Mouse (Mus musculus) fibroblast of lung, adult 2 months (primary cell): ENCODE measurements around the gene Scyl2.
"Not testable (repeated sequence)": the region's sequence is repeated elsewhere in the genome, so short reads cannot be mapped to it uniquely, and the experiment has no call there.

Experiments
- DNase-seq: peaks from one replicate; pipeline ENCODE4 v3.0.0-alpha.2; 2011; ENCODE audit warnings: low read depth

The Scyl2 gene

DNA sequence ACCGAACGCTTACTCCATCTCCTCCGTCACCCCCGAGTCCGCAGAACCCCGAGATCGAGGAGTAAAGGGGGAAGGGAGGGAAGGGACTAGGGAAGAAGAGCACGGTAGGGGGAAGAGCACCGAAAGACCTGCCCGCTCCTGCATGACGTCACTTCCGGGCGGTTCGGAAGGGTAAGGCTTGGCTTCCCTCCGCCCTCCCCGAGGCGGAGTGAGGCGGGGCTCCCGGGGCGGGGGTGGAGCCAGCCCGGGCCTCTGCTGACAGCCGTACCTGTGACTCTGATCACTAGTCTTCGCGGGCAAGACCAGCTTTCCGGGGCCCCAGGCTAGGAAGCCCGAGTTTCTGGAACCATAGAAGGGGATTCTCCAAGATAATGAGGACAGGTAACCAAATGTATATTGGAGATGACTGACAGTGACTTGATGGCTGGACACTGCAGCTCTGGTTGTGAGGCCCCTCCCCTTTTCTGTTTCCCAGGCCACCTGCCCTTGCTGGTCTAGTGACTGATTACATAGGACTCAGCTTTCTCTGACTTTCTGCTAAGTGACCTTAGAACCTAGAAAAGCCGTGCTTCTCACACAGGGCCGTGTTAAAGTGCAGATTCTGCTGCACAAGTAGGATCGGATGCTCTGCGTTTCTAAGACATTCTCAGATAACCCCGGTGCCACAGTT, at the start of gene Scyl2:
Gene Scyl2 (minus strand): TSS at position 147 of the 670 bp plus-strand sequence.
- DNase-seq = peak; percentile 51

DNA sequence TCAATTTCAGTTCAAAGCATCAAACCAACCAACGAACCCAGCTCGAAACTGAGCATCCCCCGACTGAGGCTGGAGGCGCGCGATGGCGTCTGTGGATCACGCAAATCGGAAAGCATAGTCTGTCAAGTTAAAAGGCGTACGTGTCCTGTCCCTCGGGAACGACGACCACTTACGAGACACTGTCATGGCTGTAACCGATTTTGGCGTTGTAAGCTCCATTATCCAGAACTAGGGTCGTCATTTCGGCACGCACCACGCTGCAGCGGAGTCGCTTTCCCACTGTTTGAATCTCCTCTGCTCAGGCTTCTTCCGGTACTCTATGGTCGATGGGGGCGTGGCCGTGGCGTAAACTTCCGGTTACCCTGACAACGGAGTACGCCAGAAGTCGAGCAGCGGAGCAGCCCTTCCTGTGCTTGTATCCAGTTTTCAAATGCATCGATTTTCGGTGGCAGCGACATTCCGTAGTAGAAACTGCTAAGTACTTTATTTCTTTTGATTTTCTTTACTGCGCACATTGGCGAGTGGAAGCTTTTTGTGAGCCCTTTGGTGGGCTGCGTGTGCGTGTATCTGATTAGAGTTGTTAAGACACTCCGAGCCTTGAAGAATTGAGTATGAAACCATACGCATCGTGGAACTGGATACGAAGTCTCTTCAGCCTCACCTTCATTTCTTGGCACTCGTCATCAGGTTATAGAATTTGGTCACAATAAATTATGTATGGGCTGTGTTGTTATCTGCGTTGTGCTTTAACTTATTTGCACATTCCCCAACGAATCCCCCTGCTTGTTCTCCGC, 46.1 kb upstream of the Scyl2 start, which contains the start of gene Actr6:
Gene Actr6 (minus strand): TSS at position 295 of the 794 bp plus-strand sequence.
- peak; percentile 90 for DNase-seq

DNA sequence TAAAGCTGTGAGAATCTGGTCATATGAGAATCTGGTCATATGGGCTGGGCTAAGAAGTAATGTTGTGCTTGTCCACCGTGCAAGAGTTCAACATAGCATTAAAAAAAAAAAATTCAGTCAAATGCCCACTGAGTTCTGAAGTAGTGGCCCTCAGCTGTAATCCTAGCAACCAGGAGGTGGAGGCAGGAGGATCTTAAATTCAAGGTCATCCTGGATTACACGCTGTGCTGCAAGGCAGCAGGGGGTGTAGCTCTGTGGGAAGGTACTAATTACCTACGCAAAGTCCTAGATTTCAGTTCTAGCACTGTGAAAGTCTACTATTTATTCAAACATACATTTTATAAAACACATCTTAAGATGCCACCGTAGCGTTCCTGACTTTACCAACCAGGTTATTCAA, 45.3 kb upstream of the Scyl2 start:
- no peak for DNase-seq

DNA sequence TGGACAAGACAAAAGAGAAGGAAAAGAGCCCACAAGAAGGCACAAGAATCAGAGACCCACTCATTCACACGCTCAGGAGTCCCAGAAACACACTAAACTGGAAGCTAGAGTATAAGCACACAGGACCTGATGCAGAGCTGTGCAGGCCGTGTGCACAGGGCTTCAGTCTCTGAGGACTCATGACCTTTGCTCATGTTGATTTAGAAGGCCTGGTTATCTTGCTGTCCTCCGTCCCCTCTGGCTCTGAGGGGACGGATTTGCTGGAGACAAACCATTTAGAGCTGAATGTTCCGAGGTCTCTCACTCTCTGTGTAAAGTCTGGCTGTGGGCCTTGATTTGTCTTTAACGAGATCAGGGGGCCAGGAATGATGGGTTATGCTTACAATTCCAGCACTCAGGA, 44.3 kb upstream of the Scyl2 start:
- no peak for DNase-seq

DNA sequence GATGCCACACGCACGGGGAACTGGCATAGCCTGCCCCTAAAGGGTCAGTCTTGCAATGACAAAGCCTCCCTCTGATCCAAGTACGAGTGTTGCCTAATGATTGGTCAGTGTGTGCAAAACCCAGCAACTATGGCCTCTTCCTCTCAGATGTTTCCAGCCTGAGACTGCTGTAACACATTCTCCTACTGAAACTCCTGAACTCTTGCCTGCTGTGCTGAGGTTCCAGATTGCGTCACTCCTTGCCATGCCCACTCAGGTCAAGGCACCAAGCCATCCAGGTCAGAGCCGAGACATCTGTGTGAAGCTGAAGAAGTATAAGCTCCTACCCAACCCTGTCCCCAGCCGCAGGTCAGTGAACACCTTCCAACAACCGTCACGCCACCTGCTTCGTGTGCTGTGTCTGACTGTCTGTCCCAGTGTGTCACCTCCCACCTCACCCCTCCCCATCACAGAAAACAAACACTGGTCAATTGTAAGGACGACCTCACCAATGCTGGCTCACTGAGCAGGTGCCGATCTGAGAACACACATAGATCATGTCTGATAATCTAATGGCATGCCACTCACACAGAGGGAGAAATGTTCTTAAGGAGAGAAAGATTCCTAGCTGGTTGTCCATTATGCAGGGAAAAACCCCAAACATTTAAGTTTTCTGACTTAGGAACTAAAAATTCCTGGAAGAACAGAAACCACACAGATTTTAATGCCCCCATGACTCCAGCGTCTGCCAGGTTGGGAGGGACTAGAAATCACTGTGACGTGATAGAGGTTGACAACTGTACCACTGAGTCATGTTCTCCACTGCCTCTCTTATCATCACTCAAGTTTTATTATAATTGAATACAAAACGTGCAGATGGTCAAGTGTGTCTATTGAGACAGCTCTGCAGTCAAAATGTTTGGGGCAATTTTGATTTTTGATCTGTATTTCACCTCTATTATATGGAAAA, 36.4 kb upstream of the Scyl2 start:
- DNase-seq = no peak

DNA sequence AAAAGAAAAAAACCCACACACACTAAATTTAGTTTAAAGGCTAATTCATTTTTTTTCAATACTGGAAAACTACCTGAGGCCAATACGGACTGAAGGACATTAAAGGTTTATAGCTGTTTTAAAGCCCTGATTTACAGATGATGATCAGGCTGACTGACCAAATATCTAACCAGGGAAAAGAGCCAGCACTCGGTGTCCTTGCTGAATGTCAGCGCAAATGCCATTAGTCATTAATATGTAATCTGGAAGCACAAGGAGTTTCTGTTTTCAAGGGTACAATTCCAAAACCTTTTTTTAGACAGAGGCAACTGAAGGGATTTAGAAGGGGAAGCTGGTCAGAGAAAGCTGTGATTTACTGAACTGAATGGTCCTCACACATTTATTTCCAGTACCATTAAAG, 34.7 kb upstream of the Scyl2 start:
- no peak for DNase-seq

DNA sequence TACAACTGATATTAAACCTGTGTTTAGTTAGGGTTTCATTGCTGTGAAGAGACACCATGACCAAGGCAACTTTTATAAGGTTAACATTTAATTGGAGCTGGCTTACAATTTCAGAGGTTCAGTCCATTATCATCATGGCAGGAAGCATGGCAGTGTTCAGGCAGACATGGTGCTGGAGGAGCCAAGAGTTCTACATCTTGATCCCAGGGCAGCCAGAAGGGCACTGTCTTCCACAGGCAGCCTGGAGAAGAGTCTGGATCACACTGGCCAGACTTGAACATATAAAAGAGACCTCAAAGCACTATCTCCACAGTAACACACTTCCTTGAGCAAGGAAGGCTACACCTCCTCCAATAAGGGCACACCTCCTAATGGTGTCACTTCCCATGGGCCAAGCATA, 34.2 kb upstream of the Scyl2 start:
- no peak for DNase-seq

DNA sequence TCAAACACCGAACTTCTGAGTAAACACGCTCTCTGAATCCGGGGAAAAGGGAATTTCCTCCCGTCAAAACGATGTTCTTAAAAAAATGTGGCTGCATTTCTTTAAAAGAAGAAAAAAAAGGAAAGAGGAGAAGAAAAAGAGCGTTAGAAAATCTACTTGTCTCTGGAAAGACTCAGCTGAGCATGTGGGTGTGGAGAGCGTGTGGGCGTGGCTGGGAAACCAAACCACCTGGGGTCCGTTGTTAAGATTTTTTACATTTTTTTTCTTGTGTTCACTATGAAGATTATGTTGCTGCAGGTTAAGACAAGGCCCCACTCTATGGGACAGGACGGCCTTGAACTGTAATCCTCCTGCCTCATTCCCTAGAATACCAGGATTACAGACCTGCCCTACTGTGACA, 28.8 kb upstream of the Scyl2 start:
- no peak for DNase-seq

DNA sequence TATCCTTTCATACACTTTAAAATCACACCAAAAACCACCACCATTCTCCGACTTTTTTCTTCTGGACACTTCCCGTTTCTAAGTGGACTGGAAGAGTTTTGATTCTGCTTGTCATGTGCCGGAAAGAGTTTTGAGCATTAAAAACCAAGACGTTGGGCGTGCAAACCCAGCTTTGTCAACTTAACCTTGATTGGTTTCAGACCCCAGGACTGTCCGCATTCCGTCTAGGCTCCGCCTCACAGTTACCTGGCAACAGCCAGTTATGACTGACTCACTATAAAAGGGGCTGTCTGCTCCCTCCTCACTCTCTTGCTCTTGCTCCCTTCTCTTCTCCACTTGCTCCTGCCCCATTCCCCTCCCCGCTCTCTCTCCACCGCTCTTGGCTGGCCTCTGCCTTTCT, 22.6 kb upstream of the Scyl2 start:
- DNase-seq = no peak

DNA sequence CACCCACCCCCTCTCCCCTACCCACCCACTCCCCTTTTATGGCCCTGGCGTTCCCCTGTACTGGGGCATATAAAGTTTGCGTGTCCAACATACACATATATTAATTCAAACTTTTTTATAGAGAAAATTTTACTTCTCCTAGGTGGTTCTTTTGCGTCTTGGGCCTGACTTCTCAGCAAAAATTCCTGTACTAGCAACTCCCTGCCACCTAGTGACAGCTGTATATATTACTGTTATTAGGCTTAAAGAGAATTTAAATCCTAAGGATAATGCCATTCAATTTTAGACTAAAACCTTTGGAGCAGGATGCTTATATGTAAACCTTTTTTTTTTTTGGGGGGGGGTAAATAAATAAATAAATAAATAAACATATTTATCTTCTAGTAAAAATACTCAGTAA, 21.3 kb upstream of the Scyl2 start:
- DNase-seq = no peak

DNA sequence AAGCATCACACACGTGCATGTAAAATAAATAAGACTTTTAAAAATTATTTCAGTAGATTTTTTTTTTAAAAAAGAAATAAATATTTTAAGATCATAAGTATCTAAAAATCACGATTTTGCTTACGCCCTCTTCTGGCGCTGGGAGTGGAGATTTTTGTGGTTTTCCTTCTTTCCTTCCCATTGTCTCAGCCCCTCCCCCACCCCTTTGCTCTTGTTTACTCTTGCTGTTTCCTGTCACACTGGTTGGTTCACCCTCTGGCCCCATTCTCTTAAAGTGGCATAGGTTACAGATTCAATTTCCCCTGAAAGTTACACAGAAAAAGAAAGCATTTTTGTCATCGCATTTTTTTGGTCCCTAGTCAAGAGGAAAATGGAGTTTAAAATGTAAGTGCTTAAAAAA, 17.0 kb upstream of the Scyl2 start:
- DNase-seq = no peak

DNA sequence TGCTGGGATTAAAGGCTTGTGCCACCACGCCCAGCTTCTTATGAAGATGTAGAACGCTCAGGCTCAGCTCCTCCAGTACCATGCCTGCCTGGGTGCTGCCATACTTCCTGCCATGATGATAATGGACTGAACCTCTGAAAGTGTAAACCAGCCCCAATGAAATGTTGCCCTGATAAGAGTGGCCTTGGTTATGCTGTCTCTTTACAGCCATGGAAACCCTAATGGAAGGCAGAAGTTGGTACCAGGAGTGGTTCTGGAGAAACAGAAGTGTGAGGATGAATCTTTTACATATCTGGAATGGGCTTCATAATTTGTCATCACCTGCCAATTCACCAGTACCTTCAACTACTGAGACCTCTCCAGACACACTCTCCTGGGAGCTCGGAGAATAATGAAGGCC, 11.9 kb upstream of the Scyl2 start:
- DNase-seq = no peak

DNA sequence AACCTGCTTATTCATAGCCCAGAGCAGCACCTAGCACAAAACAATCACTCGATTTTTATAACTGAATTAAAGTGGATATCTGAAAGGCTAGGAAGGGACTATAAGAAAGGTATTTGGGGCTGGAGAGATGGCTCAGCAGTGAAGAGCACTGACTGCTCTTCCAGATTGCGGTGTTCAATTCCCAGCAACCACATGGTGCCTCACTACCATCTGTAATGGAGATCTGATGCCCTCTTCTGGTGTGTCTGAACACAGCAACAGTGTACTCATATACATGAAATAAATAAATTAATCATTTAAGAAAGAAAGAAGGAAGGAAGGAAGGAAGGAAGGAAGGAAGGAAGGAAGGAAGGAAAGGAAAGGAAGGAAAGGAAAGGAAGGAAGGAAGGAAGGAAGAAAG, 10.2 kb upstream of the Scyl2 start:
- DNase-seq = not testable (repeated sequence)

DNA sequence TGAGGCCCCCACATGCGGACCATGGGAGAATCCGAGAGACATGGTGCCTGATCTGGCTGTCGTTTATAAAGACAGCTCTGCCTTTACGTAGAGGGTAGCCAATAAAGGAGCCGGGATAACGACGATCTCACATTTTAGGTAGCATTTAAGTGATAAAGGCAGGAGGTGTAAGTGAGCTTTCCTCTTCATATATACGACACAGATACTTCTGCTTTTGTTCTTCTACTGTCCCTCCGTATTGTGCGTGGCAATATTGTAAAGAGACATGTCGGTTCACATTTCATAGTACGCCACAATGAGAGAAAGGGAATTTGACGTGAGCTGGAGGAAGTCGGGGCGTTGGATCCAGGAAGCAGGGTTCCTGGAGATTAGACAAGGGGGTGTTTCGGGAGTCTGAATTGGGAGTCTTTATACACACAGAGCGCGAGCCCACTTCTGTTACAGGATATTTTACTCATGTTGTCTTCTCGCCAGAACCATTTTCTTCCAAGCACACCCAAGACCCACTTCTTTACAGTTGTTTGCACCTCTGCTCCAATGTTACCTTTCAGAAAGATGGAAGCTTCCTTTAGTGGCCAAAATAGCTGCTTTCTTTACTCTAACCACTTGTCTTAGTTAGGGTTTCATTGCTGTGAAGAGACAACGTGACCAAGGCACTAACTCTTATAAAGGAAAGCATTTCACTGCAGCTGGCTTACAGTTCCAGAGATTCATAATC, 9.3 kb upstream of the Scyl2 start:
- DNase-seq = no peak

DNA sequence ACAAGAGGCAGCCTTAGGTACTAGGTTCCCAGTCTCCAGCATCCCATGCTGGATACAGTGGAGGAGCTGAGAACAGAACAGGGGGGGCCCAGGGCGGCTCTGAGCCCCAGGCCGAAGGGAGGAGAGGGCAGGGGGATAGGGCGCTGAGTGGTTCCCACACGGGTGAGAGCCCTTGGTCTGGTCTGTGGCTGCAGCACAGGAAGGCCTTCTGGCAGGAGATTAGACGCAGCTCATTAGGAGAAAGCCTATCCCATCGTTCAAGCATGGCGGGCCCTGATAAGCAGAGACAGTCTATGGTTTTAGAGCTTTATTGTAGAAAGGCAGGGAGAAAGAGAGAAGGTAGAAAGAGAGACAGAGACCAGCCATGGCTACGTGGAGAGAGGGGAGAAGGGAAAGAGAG, 3.9 kb upstream of the Scyl2 start:
- no peak for DNase-seq

DNA sequence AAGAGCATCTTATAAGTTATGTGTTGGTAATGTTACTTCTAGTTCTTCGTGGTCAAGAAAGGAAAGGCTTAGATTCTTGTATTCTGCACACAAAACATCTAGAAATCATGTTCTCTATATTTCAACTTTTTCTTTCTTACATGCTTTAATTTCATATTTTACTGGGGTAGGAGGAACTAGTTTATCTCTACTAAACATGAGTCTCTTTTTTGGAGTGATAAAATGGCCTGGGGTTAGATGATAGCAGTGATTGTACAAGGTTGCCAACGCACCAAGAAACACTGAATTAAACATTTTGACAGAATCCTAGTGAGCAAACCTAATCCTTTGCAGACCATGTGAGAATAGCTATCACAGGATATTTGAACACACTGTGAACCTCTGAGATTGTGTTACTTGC, 1.4 kb upstream of the Scyl2 start:
- no peak for DNase-seq

DNA sequence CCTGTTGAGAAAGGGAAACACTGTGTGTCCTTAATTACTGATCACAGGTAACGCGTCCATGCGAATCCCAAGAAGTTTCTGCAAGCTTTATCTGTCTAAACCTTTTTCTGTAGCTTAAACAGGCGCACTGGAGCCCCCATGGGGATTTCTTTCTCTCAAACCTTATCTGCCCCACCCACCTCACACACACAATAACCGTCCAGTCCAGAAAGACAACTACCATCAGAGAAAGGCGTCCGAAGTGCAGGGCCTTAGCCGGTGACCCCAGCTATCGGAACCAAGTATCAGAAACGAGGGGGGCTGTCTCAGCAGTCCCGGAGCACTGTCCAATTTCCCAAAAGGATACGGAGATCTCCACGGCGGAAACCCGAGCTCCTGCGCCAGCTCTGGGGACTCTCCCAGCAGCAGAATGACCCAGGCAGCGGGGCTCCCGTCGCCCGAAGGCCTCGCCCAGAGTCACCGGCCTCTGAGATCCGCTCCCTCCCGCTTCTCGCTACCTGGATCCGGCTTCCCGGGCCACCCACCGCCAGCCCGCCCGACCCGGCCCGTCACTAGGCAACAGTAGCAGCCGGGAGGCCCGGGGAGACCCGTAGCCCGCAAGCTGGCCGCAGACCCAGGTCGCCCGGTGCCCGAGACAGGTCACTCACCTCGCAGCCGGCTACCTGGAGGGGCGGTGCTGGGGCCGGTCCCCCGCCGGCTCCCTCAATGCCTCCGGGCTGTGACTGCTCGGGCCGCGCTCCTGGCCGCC, 520 bp downstream of the Scyl2 start:
- DNase-seq = no peak

DNA sequence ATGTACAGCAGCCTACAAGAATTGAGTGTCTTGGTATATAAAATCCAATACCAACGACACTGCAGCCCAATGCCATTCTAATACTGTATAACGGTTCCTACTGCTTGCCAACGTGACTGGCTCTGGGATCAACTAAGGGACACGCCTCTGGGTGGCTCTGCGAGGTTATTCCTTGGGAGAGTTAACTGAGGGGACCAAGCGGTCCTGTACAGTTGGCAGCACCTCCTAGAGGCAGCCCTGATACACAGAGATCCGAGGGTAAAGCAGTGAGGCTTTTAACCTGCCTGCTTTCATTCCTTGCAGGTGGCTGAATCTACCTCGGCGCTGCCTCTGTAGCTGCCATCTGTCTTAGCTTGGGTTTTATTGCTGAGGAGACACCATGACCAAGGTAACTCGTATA, 3.1 kb downstream of the Scyl2 start:
- DNase-seq = no peak

DNA sequence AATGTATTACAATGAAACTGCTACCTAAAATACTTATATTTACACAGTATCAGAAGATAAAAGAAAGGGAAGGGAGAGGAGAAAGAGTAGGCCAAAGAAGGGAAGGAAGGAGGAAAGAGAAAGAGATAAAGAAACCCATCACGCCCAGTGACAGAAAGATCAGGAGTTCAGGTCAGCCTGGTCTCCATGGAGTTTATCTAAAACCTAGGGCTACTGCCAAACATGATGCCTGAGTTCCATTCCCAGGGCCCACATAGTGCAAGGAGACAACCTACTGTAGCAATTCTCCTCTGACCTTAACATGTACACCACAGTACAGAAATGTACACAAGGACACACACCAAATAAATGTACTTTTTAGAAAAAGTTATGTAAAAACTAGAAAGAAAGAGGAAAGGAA, 3.9 kb downstream of the Scyl2 start:
- no peak for DNase-seq

DNA sequence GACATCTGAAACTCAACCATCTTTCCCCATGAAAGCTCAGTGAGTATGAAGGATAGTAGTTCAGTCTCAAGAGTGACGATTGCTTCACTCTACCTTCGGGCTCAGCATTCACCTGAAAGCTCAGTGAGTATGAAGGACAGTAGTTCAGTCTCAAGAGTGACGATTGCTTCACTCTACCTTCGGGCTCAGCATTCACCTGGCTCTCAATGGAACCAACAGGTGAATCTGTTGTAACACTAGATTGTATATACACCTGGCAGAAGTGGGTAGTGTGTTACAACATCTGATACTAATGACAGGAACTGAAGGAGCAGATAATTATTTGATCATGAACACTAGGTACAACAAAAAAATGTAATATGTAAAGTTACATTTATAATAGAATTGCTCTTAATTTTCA, 4.4 kb downstream of the Scyl2 start:
- DNase-seq = no peak

DNA sequence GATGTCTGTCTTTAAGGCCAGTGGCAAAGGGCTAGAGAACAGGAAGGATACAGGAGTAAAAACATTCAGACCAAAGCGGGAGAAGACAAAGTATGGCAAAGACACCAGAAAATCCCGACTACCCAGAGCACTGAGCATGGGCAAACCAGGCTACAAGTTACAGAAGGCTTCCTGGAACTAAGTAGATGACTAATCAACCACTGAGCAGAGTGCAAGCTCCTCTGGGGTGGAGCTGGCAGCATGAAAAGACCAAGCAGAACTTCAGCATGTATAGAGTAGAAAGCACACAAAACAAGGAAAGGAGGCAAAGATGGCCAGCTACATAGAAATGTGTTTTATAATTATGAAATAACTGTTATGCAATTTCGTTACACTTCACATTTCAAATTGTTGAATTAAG, 5.6 kb downstream of the Scyl2 start:
- DNase-seq = no peak
